Mouse (Mus musculus): ENCODE measurements around the gene Cmtm6. TPM values are rescaled to one million over a fixed set of nuclear protein-coding genes. Genes with fewer than 3 reads are reported as not detected.
"Not testable (repeated sequence)": the region's sequence is repeated elsewhere in the genome, so short reads cannot be mapped to it uniquely, and the experiment has no call there.

The Cmtm6 gene
- polyA plus RNA-seq (2017; shearing (Covaris generic)), result 10 to 100 TPM; 77.1 to 88.5 TPM

DNA sequence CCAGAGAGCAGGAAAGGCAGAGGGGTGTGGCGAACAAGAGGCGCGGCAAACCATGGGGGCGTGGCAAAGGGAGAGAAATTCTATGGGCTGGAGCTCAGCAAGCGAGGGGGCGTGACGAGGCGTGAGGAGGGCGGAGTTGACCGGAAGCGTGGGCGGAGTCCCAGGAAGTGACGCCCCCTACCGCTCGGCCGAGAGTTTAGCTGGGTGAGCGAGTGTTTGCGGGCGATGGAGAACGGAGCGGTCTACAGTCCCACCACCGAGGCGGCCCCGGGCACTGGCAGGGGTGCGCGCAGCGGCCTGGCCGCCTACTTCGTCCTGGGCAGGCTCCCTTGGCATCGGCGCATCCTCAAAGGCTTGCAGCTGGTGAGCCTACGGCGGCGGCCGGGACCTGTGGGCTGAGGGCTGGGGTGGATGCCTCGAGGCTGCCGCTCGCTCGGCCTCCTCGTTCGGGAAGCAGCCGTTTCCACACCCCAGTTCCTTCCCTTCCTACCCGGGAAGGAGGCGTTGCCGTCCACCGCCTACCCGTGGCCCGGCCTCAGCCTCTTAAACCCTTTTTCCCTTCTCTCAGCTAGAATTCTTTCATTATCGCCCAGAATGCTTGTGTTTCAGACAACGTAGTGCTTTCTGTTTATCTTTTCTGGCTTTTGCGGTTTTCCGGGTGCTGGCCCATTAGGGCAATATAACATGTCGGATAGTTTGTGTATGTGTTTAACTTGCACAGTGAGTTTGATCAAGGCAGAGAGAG is at the start of gene Cmtm6:
Cmtm6 (plus strand) TSS at position 106 of the 745 bp plus-strand sequence.
- peak; percentile 70 for ATAC-seq

DNA sequence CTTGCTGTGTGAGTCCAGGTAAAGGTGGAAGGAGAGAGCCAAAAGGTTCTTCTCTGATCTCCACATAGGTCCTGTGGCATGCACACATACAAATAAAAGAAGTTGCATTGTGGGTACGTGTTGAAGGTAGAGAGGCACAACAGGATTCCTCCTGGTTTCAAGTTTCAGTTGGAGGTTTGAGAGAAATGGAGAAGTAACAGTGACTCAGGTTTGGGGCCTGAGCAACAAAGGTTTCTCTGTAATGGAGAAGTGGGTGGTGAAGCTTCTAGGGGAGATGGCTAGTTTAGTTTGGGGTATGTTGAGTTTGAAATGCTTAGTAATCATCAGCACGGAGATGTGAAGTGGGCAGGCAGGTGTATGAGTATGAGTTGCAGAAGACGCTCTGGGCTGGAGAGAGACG is 48.7 kb upstream of the Cmtm6 start:
- ATAC-seq, result no peak

DNA sequence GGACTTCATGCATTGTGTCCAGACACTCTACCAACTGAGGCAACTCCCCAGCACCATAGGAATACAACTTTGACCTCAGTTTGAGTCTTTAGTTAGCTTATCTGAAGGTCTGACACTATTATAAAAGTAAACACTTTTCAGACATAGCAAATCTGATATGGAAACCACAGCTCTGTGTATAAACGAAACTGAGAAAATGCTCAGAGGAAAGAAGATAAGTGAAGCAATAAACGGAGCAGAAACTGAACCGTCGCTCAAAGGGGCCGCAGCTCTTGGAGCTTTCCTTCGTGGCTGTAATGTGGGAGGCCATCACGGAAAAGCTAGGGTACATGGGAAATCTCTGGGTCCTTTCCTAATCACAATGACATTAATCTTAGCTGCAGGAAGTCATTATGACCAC is 44.7 kb upstream of the Cmtm6 start:
- ATAC-seq, result no peak

DNA sequence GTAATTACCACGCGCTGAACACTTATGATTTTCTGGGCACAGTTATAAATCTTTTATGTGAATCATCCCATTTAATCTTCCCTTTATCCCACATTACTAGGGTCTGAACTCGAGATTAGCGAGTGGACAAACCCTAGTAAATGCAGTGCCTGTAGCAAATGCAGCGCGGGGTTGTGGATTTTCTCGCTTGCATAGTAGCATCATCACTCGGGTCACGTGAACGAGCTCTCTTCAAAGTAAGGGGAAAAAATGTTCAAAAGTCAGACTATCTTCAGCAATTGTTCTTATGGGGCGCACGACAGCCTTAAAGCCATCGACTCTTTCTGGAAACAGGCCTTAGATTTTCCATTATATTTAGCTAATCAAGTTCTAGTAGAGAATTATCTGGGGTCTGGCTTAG is 43.3 kb upstream of the Cmtm6 start:
- ATAC-seq, result no peak

DNA sequence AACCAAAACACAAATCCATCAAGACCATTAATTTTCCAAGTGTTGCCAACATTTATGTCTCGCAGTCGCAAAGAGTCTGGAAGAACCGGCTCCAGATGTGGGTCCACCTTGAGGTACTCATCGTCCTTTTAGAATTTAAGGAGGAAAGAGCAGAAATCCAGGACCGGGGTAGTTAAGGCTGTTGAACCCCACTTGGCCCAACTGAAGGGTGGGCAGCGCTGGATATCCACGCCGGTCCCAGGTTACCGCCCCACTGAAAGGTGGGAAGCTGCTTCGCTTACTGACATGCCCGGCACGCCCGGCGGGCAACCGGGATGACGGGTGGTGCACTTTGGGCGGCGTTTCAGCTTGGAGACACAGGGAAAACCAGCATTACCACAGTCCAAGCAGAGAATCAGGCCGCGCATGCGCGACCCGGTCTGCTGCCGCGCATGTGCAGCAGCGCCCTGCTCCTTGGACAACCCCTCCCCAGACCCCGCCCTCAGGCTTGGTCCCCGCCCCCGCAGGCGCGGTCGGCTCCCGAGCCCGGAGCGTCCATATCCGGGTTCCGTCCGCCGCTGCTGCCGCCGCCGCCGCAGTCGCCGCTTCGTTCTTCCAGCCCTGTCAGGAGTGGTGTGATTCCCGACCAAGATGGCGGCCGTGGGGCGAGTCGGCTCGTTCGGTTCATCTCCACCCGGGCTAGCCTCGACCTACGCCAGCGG is 42.5 kb upstream of the Cmtm6 start, which contains the start of gene Dync1li1:
Dync1li1 (plus strand) TSS at position 539 of the 701 bp plus-strand sequence.
- peak; percentile 71 for ATAC-seq

DNA sequence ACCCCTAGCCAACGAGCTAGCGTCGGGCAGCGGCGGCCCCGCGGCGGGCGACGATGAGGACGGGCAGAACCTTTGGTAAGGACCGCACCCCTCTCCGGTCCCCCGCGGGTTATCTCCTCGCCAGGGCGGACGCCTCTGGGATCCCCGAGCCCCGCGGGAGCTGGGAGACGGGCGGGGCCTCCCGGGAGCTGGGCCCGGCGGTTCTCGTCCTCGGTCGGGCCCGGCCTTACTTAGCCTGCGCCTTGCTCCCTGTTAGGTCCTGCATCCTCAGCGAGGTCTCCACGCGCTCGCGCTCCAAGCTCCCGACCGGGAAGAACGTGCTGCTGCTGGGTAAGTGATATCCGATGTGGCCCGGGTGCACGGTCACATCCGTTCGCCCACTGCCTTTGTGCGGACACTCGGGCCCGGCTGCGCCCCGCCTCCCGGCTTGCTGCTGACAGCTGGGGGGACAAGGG is 41.9 kb upstream of the Cmtm6 start:
- ATAC-seq, result peak; percentile 41

DNA sequence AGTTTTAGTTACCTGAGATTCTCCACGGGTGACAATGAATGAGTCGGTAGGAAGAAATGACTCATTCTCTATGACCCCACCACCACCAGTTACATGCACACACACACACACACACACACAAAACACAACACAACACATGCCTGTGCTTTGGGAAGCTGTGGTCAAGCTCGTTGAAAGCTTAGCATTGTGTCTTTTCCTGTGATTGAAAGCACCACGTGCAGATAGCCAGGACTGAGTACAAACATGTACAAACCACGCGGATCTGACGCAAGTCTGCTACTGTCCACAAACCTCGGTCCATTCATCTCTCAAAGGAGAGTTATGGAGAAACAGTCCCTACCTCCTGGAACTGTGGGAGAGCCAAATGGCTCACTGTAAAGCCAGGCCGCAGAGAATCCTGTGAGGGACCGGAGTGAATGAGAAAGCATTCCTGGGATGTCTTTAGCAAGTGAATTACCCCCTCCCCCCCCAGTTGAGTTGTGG is 40.8 kb upstream of the Cmtm6 start:
- ATAC-seq, result no peak

DNA sequence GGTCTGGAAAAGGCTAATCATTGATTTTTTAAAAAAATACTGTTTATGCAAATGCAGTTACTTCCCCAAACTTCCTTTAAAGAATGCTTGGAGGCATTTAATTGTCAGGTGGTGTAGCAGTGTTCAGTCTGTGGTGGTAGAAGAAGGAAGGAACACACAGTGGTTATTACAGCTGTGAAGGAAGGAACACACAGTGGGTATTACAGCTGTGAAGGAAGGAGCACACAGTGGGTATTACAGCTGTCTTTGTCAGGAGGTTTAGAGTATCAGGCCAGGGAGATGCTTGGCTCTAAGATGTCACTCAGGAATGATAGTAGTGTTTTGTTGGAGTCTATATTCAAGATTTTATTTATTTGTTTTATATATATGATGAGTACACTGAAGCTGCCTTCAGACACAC is 39.8 kb upstream of the Cmtm6 start:
- no peak for ATAC-seq

DNA sequence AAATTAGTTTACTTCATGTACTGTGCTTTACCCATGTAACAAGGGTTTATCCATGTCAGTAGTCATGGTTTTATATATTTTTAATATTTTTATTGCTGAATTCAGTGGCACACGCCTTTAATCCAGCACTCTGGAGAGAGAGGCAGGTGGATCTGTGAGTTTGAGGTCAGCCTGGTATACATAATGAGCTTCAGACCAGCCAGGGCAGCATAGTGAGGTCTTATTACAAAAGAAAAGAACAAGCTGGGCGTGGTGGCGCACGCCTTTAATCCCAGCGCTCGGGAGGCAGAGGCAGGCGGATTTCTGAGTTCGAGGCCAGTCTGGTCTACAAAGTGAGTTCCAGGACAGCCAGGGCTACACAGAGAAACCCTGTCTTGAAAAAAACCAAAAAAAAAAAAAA is 35.3 kb upstream of the Cmtm6 start:
- ATAC-seq, result not testable (repeated sequence)

DNA sequence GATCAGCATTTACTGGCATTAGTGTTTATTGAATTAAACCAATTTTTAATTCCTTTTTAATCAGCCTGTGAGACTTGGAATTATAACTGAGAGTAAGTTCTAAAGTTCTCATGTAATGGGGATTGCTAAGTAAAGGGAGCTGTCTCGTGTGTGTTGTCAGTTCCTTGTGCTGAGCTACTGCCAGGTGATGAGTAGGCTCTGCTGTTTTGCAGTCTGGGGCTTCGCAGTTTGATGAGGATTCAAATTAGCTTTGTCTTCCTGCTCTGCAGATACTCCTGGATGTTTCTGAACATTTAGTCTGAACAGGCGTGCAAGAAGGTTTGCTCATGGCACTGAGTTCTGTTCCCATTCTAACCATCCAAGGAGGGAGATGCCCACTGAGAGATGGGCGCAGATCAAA is 33.8 kb upstream of the Cmtm6 start:
- ATAC-seq, result no peak

DNA sequence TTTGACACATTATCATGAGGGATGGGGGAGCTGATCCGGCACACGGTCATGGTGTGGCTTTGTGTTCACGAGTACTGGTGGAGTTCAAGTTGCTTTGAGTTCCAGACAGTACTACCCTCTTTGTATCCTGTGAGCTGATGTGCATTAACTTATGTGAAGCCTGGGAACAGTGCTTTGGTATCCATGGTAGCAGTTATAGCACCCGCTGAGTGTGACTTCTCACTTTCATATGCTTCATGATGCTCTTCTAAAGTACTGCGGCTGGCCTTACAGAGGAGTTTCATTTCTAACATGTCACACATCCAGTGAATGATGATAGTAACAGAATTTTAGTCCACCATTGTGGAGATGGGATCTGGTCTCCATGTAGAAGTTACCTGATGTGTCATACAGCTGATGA is 33.0 kb upstream of the Cmtm6 start:
- ATAC-seq, result no peak

DNA sequence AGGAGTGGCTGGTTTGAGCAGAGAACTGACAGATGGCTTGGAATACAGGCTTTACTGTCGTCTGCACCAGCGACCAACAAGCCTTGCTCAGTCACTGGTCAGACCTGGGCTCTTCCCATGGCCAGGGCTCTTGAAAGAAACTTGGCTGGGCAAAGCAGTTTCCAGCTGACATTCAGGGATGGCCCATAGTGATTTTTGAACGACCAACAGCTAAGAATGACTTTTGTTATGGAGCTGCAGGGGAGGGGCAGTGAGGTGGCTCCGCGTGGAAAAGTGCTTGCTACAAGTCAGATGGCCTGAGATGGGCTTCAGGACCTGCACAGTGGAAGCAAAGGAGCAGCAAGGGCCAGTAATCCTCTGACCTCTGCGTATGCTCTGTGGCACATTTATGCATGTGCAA is 31.7 kb upstream of the Cmtm6 start:
- no peak for ATAC-seq

DNA sequence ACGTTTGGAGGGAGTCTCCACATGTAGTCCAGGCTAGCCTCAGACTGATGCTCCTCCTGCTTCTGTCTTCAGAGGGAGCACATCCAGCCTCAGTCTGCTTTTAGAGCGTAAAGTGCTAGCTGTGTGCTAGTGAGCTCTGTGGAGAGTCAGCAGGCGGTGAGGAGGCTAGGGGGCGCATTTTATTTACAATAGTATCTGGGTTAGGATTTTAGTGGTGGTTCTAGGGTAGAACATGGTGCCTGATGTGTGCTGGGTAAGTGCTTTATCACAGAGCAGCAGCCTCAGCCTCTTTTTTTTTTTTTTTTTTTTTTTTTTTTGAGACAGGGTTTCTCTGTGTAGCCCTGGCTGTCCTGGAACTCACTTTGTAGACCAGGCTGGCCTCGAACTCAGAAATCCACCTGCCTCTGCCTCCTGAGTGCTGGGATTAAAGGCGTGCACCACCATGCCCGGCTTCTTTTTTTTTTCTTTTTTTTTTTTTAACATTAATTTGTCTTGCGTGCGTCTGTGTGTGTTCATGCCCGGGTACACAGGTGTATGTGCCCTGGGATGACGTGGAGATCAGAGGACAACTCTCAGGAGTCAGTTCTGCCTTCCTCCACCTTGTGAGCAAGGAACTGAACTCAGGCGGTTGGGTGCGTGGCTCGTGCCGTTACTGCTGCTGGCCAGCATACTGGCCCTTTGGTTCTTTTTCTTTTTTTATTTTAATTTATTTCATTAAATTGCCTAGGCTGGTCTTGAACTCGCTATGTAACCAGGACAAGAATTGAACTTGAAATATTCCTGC is 30.8 kb upstream of the Cmtm6 start:
- no peak for ATAC-seq

DNA sequence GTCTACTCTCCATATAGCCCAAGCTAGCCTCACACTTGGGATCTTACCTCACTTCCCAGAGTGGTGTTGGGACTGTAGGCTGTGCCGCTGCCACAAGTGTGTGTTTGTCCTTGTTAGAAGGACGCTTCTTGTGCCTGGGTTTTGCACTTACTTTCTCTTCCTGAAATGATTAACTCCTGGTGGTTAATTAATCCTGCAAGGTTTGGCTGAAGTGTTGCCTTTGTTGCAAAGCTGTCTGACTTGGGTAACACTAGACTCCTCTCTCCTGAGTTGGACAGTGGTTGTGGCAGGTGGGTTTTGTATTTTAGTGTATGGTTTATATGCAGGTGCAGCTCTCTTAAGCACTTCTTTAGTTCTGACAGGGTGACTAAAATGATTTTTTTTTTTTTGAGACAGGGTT is 29.9 kb upstream of the Cmtm6 start:
- no peak for ATAC-seq

DNA sequence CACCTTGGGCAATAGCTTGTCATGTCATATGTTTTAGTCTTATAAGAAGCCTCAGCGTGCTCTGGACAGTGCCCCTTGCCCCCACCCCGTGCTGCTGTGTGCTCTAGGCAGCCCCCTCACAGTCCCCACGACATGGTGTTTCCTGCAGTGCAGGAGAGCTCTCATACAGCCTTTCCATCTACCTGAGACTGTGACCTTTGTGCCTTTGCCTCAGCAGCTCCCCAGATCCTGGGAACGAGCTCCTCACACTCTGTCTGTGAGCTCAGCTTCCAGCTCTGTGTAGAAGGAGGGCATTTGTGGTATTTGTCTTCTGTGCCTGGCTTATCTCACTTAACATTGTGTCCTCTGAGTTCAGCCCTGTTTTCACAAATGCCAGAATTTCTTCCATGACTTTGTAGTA is 29.0 kb upstream of the Cmtm6 start:
- no peak for ATAC-seq

DNA sequence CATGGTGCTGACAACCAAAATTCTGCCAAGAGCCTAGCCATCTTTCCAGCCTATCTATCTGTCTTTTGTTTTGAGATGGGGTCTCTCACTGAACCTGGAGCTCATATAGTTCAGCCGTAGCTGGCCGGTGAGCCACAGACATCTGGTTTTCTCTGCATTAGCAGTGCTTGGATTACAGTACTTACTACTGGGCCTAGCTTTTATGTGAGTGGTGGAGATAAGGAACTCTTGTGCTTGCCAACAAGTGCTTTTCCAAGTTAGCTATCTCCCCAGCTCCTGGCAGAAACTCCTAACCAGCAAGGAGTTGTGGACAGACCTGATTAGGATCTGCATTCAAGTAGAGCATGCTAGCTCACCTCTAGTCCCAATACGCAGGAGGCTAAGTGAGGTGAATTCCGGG is 23.1 kb upstream of the Cmtm6 start:
- ATAC-seq, result no peak

DNA sequence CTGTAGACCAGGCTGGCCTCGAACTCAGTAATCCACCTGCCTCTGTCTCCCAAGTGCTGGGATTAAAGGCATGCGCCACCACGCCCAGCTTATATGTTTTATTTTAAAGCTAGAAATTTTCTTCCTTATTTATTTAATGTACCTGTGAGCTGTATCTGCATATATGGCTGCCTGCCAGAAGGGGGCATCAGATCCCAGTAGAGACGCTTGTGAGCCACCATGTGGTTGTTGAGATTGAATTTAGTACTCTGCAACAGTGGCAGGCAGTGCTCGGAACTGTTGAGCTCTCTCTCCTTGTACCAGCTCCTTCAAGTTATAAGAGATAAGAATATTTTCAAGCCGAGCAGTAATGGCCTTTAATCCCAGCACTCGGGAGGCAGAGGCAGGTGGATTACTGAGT is 20.6 kb upstream of the Cmtm6 start:
- ATAC-seq, result no peak

DNA sequence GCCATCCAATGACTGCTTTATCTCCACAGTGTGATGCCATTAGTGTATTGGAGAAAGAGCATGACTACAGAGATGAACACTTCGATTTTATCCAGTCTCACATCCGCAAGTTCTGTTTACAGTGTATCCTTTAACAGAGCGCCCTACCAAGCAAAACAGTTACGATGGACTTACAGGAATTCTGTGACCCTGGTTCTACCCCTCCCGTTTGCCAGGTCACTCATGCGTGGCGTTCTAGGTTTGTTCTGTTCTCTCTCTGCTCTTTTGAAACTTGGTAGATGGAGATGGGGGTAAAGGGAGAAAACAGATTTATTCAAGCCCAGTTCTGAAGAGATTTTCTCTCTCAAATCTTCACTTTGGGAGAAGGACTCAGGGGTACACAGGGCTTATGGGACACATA is 17.4 kb upstream of the Cmtm6 start:
- ATAC-seq, result no peak

DNA sequence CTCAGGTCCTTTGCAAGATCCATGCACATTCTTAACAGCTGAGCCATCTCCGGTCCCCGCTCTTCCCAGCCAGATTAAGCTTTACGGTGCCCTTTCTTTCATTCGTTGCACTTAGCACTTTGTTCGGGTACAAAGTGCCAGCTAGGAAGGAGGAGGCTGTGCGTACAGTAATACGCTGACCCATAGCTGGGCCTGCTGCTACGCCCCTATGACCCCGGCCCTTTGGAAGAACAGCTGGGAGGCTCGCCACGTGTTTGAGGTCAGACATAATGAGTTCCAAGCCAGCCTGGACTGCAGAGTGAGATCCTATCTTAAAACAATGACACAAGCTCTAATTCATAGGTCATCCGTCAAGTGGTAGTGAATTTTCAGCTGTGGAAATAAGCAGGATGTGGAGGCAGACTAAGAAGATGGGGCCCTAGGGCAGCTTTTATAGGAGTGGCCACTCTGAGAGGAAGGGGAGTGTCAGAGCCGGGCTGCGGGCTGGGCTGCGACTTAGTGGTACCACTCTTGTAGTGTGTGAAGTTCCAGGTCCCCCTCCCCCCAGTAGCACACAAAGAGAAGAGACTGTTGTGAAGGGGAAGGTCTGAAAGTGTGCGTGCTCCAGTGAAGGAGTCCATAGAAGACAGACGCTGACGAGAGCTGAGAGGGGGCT is 14.1 kb upstream of the Cmtm6 start:
- ATAC-seq, result no peak

DNA sequence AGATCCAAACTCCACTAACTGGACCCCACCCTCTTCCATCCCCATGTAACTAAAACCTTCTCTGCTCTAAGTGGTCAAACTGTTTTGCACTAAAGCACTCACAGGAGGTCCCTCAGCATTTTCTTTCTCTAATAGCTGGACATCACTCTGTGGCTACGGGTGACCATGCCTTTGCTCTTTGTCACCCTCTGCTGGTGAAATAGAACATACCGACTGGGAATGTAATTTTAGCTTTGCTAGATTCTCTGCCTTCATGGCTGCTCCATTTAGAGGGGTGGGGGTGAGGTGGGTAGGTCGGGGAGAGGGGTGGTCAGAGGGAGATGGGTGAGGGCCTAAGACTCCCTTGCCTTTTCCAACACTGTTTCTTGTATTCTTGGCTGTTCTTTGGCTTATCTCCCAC is 3.6 kb upstream of the Cmtm6 start:
- no peak for ATAC-seq

DNA sequence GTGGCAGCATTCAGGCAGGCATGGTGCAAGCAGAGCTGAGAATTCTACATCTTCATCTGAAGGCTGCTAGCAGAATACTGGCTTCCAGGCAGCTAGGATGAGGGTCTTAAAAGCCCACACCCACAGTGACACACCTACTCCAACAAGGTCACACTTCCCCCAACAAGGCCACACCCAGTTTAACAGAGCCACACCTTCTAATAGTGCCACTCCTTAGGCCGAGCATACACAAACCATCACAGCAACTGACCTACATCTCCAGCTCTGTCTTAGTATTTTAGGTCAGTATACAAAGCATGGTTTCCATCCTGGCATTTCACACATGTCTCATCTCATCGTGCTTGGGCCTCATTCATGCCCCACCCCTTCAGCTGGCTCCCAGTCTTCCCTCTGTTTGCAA is 2.5 kb upstream of the Cmtm6 start:
- ATAC-seq, result not testable (repeated sequence)

DNA sequence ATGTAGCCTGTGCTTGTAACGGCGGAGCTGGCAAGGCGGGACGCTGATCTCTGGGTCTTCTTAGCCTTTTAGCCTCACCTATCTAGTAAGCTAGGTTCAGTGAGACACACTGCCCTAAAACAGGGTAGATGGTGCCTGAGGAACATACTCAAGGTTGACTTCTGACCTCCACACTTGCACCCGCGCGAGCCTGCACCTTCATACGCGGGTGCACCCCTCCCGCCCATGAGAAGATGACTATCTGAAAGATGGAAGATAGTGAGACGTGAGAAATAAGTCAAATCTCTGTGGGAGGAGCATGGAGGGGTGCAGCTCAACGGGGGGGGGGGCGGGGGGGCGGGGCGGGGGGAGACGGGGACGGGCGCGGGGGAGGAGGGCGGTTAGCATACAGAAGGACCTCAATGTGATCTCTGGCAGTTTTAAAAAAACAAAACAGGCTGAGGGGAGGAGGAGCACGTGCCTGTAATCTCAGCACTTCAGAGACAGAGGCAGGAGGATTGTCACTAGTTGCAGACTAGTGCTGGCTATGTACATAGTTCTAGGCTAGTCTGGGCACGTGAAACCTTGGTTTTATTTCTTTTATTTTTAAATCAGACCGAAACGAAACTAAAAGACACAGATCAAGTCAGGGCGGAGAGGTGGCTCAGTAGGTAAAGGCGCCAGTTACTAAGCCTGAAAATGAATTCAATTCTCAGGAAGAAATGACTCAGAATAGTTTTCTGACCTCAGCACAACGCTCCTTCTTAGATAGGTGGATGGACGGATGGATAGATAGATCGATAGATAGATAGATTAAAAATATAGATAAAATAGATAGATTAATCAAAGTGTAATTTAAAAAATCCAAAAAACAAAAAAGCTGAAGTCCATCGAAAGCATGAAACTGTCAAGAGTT is 758 bp upstream of the Cmtm6 start:
- peak; percentile 22 for ATAC-seq

Measured in activated CD4-positive, CD25-positive, alpha-beta regulatory T cell, adult 4 months (primary cell).